Mouse (Mus musculus): ENCODE data around the gene Bcat1. TPM values are rescaled to one million over a fixed set of nuclear protein-coding genes. Genes with fewer than 3 reads are reported as not detected.

Gene Bcat1
- polyA plus RNA-seq, 2 experiments: 10.9 to 34.0 TPM

DNA sequence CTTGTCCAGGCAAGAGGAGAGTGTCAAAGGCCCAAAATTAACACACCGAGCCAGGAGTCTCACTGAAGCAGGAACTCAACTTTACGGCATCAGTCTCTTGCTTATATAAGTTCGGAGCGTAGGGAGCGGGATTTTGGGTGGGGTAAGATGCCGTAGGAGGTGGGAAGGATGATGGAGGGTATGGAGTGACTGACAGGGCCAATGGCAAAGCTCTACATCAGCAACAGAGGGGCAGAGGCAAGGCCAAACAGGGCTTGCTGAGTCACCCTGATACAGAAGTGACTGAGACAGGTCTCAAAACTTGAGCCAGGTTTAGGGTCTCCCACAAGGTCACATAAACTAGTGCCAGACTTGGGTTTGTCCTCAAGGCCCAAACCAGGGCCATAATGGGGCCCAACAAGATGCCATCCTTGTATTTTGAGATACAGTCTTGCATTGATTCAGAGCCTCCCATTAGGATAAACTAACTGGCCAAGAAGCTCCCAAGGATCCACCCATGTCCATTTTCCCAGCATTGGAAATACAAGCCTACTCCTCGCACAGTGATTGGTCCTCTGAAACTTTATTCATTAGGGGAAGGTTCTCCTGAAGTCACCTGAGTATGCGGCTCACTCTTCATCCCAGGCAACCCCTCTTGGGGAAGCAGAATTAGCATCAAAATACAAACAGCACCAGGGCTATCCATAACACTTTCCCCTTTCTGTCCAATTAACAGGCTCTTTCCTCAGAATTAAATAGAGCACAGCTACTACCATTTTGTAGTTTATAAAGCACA lies 8.5 kb upstream of the Bcat1 start:
- Histone ChIP-seq H3K4me3 (replicated peaks; ENCODE audit: low read length) (no peak overlapping the region), H3K27ac (replicated peaks; ENCODE audit: low read depth, low read length) (no peak overlapping the region), H3K4me2 (replicated peaks; ENCODE audit: low read depth, low read length, severe bottlenecking) (no peak overlapping the region), H3K36me3 (ENCODE audit: control insufficient read depth, insufficient read depth, low read length) (no peaks in the 10 kb centered on the region), H3K9me3 (ENCODE audit: control insufficient read depth, low read length) (no peaks in the 10 kb centered on the region), H3K9ac (ENCODE audit: low read depth, low read length, severe bottlenecking) (no peak overlapping the region), H3K4me1 (ENCODE audit: control insufficient read depth, insufficient read depth, low read length) (no peaks in the 10 kb centered on the region), H3K27me3 (ENCODE audit: control insufficient read depth, insufficient read depth, low read length) (no peaks in the 10 kb centered on the region)
- 84% methylated on average over 8 of the region's 8 CpGs for WGBS
- no peak for DNase-seq (ENCODE audit: low spot score)
- ATAC-seq (ENCODE audit: low FRiP score, low read depth): no peak
- no peak for TF ChIP-seq POLR2A (IDR thresholded peaks at IDR 0.05; ENCODE audit: borderline replicate concordance, extremely low read depth, insufficient read depth, insufficient read length)

DNA sequence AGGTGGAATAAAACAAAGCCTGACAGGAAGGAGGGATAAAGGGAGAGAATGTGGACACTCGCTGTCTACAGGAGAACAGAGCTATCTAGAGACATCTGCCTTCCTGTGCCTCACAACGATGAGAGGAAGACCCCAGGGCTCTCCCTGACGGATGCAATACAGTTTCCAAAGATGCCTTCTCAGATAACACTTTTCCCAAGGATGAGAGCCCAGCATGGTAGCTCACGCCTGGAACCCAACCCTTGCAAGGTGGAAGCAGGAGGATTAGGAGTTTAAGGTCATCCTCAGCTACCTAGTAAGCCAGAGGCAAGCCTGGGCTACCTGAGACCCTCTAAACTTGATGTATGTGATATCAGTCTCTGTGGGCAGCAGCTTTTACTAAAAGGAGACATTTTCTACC lies 5.7 kb upstream of the Bcat1 start:
- Histone ChIP-seq H3K36me3 (ENCODE audit: control insufficient read depth, insufficient read depth, low read length) (no peaks in the 10 kb centered on the region), H3K27ac (replicated peaks; ENCODE audit: low read depth, low read length) (no peak overlapping the region), H3K9me3 (ENCODE audit: control insufficient read depth, low read length) (no peaks in the 10 kb centered on the region), H3K27me3 (ENCODE audit: control insufficient read depth, insufficient read depth, low read length) (no peaks in the 10 kb centered on the region), H3K4me1 (ENCODE audit: control insufficient read depth, insufficient read depth, low read length) (no peaks in the 10 kb centered on the region), H3K4me2 (replicated peaks; ENCODE audit: low read depth, low read length, severe bottlenecking) (no peak overlapping the region), H3K9ac (ENCODE audit: low read depth, low read length, severe bottlenecking) (no peak overlapping the region), H3K4me3 (replicated peaks; ENCODE audit: low read length) (no peak overlapping the region)
- 54% methylated on average over 4 of the region's 4 CpGs for WGBS
- ATAC-seq (ENCODE audit: low FRiP score, low read depth) (no peak), DNase-seq (ENCODE audit: low spot score) (no peak)
- no peak for TF ChIP-seq POLR2A (IDR thresholded peaks at IDR 0.05; ENCODE audit: borderline replicate concordance, extremely low read depth, insufficient read depth, insufficient read length)

DNA sequence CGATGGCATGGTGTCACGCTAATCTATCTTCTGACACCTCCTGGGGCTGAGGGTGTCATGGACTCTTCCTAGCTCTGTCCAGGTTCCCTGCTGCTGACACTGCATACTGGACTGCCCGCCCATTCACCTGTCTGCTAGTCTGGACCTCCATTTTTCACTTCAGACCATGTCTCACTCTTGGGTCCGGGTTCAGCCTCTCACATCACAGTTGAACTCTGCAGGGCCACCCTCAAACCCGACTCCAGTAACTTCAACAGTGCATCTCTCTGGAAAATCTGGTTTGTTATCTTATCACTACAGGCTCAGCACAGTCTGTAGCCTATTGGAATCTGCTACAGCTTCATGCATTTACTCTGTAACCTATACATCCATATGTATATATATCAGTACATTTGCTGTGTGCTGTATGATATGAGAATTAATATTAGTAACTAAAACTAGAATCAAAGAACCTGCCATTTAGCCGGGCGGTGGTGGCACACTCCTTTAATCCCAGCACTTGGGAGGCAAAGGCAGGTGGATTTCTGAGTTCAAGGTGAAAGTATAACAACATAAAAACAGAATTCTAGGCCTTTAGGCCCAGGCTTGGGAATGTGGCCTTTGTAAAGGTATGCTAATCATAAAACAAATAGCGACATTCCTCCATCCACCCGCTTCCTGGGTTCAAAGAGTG lies 3.2 kb upstream of the Bcat1 start:
- Histone ChIP-seq H3K4me3 (replicated peaks; ENCODE audit: low read length) (no peak overlapping the region), H3K27ac (replicated peaks; ENCODE audit: low read depth, low read length) (no peak overlapping the region)
- ATAC-seq (ENCODE audit: low FRiP score, low read depth): no peak

DNA sequence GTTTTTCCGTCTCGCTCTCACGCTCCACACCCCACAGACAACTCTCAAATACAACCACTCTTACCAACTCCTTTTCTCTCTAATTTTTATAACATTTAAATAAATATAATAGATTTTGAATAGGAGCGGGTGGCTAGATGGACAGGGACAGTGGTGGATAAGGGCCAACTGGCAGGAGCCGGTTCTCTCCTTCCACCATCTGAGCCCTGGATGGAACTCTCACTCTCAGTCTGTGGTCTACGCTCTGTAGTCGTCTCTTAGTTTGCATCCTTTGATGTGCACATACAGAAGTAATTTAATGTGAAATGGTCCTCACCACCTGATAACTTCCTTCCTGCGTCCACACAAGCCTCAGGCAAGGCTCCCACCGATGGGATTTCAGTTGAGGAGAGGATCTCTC lies 302 bp upstream of the Bcat1 start:
- Histone ChIP-seq H3K9me3 (ENCODE audit: control insufficient read depth, low read length) (no peaks in the 10 kb centered on the region), H3K4me2 (replicated peaks; ENCODE audit: low read depth, low read length, severe bottlenecking) (peak overlapping the region; percentile 93), H3K4me3 (replicated peaks; ENCODE audit: low read length) (peak overlapping the region; percentile 51), H3K4me1 (ENCODE audit: control insufficient read depth, insufficient read depth, low read length) (no peaks in the 10 kb centered on the region; the same call in 1 of the 2 replicates), H3K27me3 (ENCODE audit: control insufficient read depth, insufficient read depth, low read length) (0 out of 2 replicates have a peak, but pooled peaks cover 9% of the 10 kb centered on the region), H3K9ac (ENCODE audit: low read depth, low read length, severe bottlenecking) (no peak overlapping the region), H3K27ac (replicated peaks; ENCODE audit: low read depth, low read length) (no peak overlapping the region), H3K36me3 (ENCODE audit: control insufficient read depth, insufficient read depth, low read length) (no peaks in the 10 kb centered on the region)
- no peak for ATAC-seq (ENCODE audit: low FRiP score, low read depth)
- DNase-seq (ENCODE audit: low spot score): no peak
- no peak for TF ChIP-seq POLR2A (IDR thresholded peaks at IDR 0.05; ENCODE audit: borderline replicate concordance, extremely low read depth, insufficient read depth, insufficient read length)
- 12% methylated on average over 9 of the region's 9 CpGs for WGBS

More for the DNA sequence above, 3.2 kb upstream of the Bcat1 start:
- TF ChIP-seq POLR2A (IDR thresholded peaks at IDR 0.05; ENCODE audit: borderline replicate concordance, extremely low read depth, insufficient read depth, insufficient read length): no peak
- Histone ChIP-seq H3K9ac (ENCODE audit: low read depth, low read length, severe bottlenecking) (no peak overlapping the region), H3K27me3 (ENCODE audit: control insufficient read depth, insufficient read depth, low read length) (0 out of 2 replicates have a peak, but pooled peaks cover 9% of the 10 kb centered on the region), H3K36me3 (ENCODE audit: control insufficient read depth, insufficient read depth, low read length) (no peaks in the 10 kb centered on the region), H3K9me3 (ENCODE audit: control insufficient read depth, low read length) (no peaks in the 10 kb centered on the region), H3K4me1 (ENCODE audit: control insufficient read depth, insufficient read depth, low read length) (no peaks in the 10 kb centered on the region; the same call in 1 of the 2 replicates), H3K4me2 (replicated peaks; ENCODE audit: low read depth, low read length, severe bottlenecking) (no peak overlapping the region)
- DNase-seq (ENCODE audit: low spot score): no peak
- WGBS: 73% methylated on average over 8 of the region's 9 CpGs

DNA sequence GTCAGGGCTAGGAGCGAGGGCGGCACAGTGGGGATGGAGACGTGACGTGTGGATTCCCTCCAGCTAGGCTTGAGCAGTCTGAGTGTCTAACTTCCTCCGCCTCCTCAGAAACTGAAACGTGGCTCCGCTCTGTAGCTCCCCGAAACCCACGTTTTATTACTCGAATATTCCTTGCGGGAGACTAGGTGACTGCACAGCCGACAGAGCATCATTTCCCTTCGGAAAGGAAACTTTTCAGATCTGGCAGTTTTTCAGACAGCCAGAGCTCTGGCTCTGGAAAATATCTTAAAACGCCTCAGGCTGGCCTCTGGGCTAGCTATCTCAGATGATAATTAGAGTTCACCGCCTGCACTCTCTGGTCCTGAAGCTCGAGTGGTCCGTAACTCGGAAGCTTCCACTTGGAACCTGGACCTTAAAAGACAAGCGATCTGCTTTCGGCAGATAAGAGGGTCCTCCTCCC lies 866 bp downstream of the Bcat1 start:
- ATAC-seq (ENCODE audit: low FRiP score, low read depth) (peak; percentile 75; the same call in 1 of the 2 replicates), DNase-seq (ENCODE audit: low spot score) (peak; percentile 52)
- Histone ChIP-seq H3K4me1 (ENCODE audit: control insufficient read depth, insufficient read depth, low read length) (no peaks in the 10 kb centered on the region; the same call in 1 of the 2 replicates), H3K36me3 (ENCODE audit: control insufficient read depth, insufficient read depth, low read length) (no peaks in the 10 kb centered on the region), H3K4me2 (replicated peaks; ENCODE audit: low read depth, low read length, severe bottlenecking) (peak overlapping the region; percentile 93), H3K4me3 (replicated peaks; ENCODE audit: low read length) (peak overlapping the region; percentile 51), H3K9ac (ENCODE audit: low read depth, low read length, severe bottlenecking) (peak overlapping the region; percentile 63), H3K9me3 (ENCODE audit: control insufficient read depth, low read length) (no peaks in the 10 kb centered on the region), H3K27ac (replicated peaks; ENCODE audit: low read depth, low read length) (no peak overlapping the region), H3K27me3 (ENCODE audit: control insufficient read depth, insufficient read depth, low read length) (0 out of 2 replicates have a peak, but pooled peaks cover 9% of the 10 kb centered on the region)
- TF ChIP-seq POLR2A (IDR thresholded peaks at IDR 0.05; ENCODE audit: borderline replicate concordance, extremely low read depth, insufficient read depth, insufficient read length): no peak
- WGBS: 2% methylated on average over 20 of the region's 20 CpGs

All from limb, embryonic 14.5 days (tissue).